Mouse (Mus musculus): ENCODE results near the gene Fam198a. TPM values are rescaled to one million over a fixed set of nuclear protein-coding genes. Genes with fewer than 3 reads are reported as not detected.

Gene Fam198a
- total and polyA plus RNA-seq, 2 experiments from 2014 or later, result 0.78 to 3.1 TPM

DNA sequence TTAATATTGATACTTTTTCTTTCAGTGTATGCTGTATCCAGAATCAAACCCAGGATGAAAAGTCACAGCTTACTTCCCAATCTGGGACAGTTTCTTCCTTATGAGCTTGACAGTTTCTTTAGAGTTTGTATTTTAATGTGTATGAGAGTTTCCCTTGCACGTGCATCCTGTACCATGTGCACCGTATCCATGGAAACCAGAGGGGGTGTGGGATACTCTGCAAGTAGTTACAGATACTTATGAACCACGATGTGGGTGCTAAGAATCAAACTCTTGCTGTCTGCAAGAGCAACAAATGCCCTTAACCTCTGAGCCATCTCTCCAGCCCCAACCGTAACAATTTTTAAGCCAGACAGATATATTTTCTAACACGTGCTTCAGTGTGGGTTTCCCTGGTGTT lies 40.3 kb downstream of the Fam198a start:
- Histone ChIP-seq H3K36me3 (replicated peaks; ENCODE audit: control insufficient read depth, insufficient read depth, low read length) (no peaks in the 10 kb centered on the region), H3K9me3 (replicated peaks; ENCODE audit: control insufficient read depth, low read length) (no peaks in the 10 kb centered on the region), H3K27me3 (ENCODE audit: control insufficient read depth, insufficient read depth, low read length) (no peaks in the 10 kb centered on the region), H3K4me1 (ENCODE audit: control insufficient read depth, insufficient read depth) (no peaks in the 10 kb centered on the region), H3K4me2 (ENCODE audit: low read depth, low read length) (no peak overlapping the region), H3K27ac (ENCODE audit: low read depth) (no peak overlapping the region), H3K9ac (replicated peaks; ENCODE audit: low read depth, low read length) (no peak overlapping the region), H3K4me3 (ENCODE audit: low read depth, low read length) (no peak overlapping the region)
- TF ChIP-seq EP300 (IDR thresholded peaks at IDR 0.05; ENCODE audit: low read depth), result no peak
- 72% methylated on average over 5 of the region's 5 CpGs for WGBS
- DNase-seq (ENCODE audit: low spot score) (no peak), ATAC-seq (ENCODE audit: insufficient read depth, low read depth) (no peak)

DNA sequence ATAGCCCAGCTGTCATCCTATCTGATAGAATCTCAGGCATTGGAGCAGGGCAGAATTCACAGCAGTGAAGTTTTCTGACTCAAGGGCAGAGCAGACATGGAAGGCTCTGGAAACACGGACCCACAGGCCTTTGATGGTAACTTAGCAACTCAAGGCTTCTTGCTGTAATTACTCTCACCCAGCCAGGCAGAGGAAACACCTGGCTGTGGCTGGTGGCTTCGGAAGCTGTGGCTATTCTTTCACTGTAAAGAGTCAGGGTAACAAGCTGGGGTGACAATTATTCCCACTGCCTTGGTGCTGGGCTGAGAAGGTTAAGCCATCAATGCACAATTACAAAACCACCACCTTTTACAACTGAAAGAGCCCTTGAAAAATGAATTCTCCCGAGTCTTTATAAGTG lies 42.3 kb downstream of the Fam198a start:
- WGBS, result 63% methylated on average over 3 of the region's 3 CpGs
- Histone ChIP-seq H3K4me1 (ENCODE audit: control insufficient read depth, insufficient read depth) (no peaks in the 10 kb centered on the region), H3K9ac (replicated peaks; ENCODE audit: low read depth, low read length) (no peak overlapping the region), H3K9me3 (replicated peaks; ENCODE audit: control insufficient read depth, low read length) (no peaks in the 10 kb centered on the region), H3K4me3 (ENCODE audit: low read depth, low read length) (no peak overlapping the region), H3K27me3 (ENCODE audit: control insufficient read depth, insufficient read depth, low read length) (no peaks in the 10 kb centered on the region), H3K36me3 (replicated peaks; ENCODE audit: control insufficient read depth, insufficient read depth, low read length) (no peaks in the 10 kb centered on the region), H3K27ac (ENCODE audit: low read depth) (no peak overlapping the region; the same call in 1 of the 2 replicates), H3K4me2 (ENCODE audit: low read depth, low read length) (no peak overlapping the region)
- ATAC-seq (ENCODE audit: insufficient read depth, low read depth), result no peak
- TF ChIP-seq CTCF (IDR thresholded peaks at IDR 0.05; ENCODE audit: low read depth), result no peak
- no peak for TF ChIP-seq EP300 (IDR thresholded peaks at IDR 0.05; ENCODE audit: low read depth)
- no peak for DNase-seq (ENCODE audit: low spot score)

DNA sequence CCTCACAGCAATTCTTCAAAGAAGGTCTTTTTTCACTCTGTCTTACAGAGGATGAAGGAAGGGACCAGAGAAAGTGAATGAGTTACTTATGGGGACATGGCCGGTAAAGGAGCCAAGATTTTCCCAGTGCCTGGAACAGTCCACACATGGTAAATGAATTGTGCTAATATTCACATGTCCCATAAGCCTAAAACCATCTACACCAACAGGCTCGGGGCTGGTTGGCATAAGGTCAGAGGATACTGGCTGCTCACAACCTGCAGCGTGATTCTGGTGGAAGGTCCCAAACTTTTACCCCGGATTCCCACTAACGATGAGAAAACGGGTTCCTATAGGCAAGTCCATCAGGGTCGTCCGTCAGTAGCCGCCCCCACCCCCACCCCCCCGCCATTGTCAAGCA lies 44.3 kb downstream of the Fam198a start:
- Histone ChIP-seq H3K4me1 (ENCODE audit: control insufficient read depth, insufficient read depth) (no peaks in the 10 kb centered on the region), H3K36me3 (replicated peaks; ENCODE audit: control insufficient read depth, insufficient read depth, low read length) (no peaks in the 10 kb centered on the region), H3K27ac (ENCODE audit: low read depth) (no peak overlapping the region), H3K9me3 (replicated peaks; ENCODE audit: control insufficient read depth, low read length) (no peaks in the 10 kb centered on the region), H3K4me3 (ENCODE audit: low read depth, low read length) (peak overlapping the region; percentile 76), H3K27me3 (ENCODE audit: control insufficient read depth, insufficient read depth, low read length) (no peaks in the 10 kb centered on the region), H3K9ac (replicated peaks; ENCODE audit: low read depth, low read length) (peak overlapping the region; percentile 77), H3K4me2 (ENCODE audit: low read depth, low read length) (peak overlapping the region; percentile 100)
- WGBS, result 18% methylated on average over 10 of the region's 10 CpGs
- ATAC-seq (ENCODE audit: insufficient read depth, low read depth), result no peak
- DNase-seq (ENCODE audit: low spot score), result no peak
- TF ChIP-seq CTCF (IDR thresholded peaks at IDR 0.05; ENCODE audit: low read depth) (no peak), EP300 (IDR thresholded peaks at IDR 0.05; ENCODE audit: low read depth) (no peak)

DNA sequence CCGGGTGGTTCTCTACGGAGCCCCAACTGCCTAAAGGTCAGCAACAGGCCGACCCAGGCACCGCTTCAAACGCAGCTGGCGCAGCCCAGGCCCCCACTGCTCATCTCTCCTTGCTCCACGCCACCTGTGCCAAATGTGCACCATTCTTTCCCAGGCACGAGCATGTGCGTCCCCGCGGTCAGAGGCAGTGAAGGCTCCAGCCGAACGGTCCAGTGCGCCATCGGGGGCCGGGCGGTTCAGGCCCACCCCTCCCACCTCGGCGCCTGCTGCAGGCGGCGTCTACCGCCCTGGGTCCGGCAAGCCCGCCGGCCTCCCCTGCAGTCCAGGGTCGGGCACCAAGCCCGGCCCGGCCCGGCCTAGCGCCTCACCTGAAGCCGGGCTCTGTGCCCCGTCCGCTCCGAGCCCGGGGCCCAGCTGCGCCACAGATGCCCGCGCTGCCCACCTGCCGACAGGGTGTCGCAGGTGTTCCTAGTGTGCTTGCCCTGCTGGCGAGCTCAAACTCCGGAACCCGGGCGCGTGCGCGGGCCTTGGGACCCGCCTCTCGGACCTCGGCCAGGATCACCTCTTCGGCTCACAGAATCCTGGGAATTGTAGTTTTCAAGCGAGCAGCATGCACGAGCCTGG lies 44.8 kb downstream of the Fam198a start:
- Histone ChIP-seq H3K27me3 (ENCODE audit: control insufficient read depth, insufficient read depth, low read length) (no peaks in the 10 kb centered on the region), H3K27ac (ENCODE audit: low read depth) (no peak overlapping the region), H3K9ac (replicated peaks; ENCODE audit: low read depth, low read length) (peak overlapping the region; percentile 77), H3K36me3 (replicated peaks; ENCODE audit: control insufficient read depth, insufficient read depth, low read length) (no peaks in the 10 kb centered on the region), H3K9me3 (replicated peaks; ENCODE audit: control insufficient read depth, low read length) (no peaks in the 10 kb centered on the region), H3K4me1 (ENCODE audit: control insufficient read depth, insufficient read depth) (no peaks in the 10 kb centered on the region), H3K4me2 (ENCODE audit: low read depth, low read length) (peak overlapping the region; percentile 100), H3K4me3 (ENCODE audit: low read depth, low read length) (peak overlapping the region; percentile 76)
- TF ChIP-seq EP300 (IDR thresholded peaks at IDR 0.05; ENCODE audit: low read depth), result no peak
- no peak for TF ChIP-seq CTCF (IDR thresholded peaks at IDR 0.05; ENCODE audit: low read depth)
- under 1% methylated on average over 53 of the region's 53 CpGs for WGBS
- peak; percentile 82 for ATAC-seq (ENCODE audit: insufficient read depth, low read depth)
- DNase-seq (ENCODE audit: low spot score), result peak; percentile 76

DNA sequence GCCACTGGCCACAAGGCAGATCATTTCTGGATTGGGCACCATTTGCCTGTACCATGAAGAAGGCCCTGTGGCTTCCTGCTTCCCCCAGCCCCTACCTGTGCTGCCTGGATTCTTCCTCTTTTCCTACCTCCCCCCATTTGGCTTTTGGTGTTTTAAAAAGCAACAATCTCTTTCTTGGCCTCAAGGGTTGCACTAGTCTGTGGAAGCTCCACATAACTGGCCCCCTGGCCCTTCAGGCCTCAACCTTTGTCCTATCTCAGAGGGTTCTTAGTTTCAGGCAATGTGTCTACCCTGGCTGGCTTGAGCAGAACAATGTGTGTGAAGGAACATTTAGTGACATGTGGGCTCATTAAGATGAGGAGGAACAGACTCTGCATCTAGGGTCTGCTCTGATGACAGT lies 46.2 kb downstream of the Fam198a start, which contains the start of gene Pomgnt2:
Pomgnt2 (minus strand) TSS at position 101 of the 400 bp plus-strand sequence.
- H3K9me3 ChIP-seq (replicated peaks; ENCODE audit: control insufficient read depth, low read length), result no peaks in the 10 kb centered on the region
- no peak within 1 kb of the TSS for H3K27ac ChIP-seq (ENCODE audit: low read depth)
- no peak within 1 kb of the TSS for H3K9ac ChIP-seq (replicated peaks; ENCODE audit: low read depth, low read length)
- H3K36me3 ChIP-seq (replicated peaks; ENCODE audit: control insufficient read depth, insufficient read depth, low read length), result no peaks in the 10 kb centered on the region
- peak within 1 kb of the TSS; percentile 100 for H3K4me2 ChIP-seq (ENCODE audit: low read depth, low read length)
- DNase-seq (ENCODE audit: low spot score), result no peak
- H3K4me1 ChIP-seq (ENCODE audit: control insufficient read depth, insufficient read depth), result no peaks in the 10 kb centered on the region
- H3K27me3 ChIP-seq (ENCODE audit: control insufficient read depth, insufficient read depth, low read length), result no peaks in the 10 kb centered on the region
- ATAC-seq (ENCODE audit: insufficient read depth, low read depth), result no peak
- TF ChIP-seq EP300 (IDR thresholded peaks at IDR 0.05; ENCODE audit: low read depth), result no peak
- TF ChIP-seq CTCF (IDR thresholded peaks at IDR 0.05; ENCODE audit: low read depth), result no peak
- peak within 1 kb of the TSS; percentile 76 for H3K4me3 ChIP-seq (ENCODE audit: low read depth, low read length)

DNA sequence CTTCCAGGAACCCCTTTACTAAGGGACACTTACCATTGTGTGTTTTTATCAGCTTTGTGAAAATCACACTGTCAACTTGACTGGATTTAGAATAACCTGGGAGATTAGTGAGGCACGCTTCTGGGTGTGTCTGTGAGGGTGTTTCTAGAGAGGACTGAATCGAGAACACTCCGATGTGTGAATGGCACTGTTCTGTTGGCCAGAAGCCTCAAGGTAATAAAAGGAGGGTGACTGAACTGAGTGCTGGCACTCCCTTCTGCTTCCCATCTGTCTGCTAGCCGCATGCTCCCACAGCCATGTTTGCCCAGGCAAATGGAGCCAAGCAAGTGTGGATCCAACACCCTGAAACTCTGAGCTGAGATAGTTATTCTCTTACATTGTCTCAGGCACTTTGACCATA lies 47.2 kb downstream of the Fam198a start:
- no peak overlapping the region for H3K4me3 ChIP-seq (ENCODE audit: low read depth, low read length)
- H3K4me2 ChIP-seq (ENCODE audit: low read depth, low read length), result no peak overlapping the region
- no peak overlapping the region for H3K9ac ChIP-seq (replicated peaks; ENCODE audit: low read depth, low read length)
- H3K4me1 ChIP-seq (ENCODE audit: control insufficient read depth, insufficient read depth), result no peaks in the 10 kb centered on the region
- no peak for DNase-seq (ENCODE audit: low spot score)
- no peaks in the 10 kb centered on the region for H3K36me3 ChIP-seq (replicated peaks; ENCODE audit: control insufficient read depth, insufficient read depth, low read length)
- no peaks in the 10 kb centered on the region for H3K9me3 ChIP-seq (replicated peaks; ENCODE audit: control insufficient read depth, low read length)
- no peak for TF ChIP-seq EP300 (IDR thresholded peaks at IDR 0.05; ENCODE audit: low read depth)
- no peak for TF ChIP-seq CTCF (IDR thresholded peaks at IDR 0.05; ENCODE audit: low read depth)
- ATAC-seq (ENCODE audit: insufficient read depth, low read depth), result no peak
- no peaks in the 10 kb centered on the region for H3K27me3 ChIP-seq (ENCODE audit: control insufficient read depth, insufficient read depth, low read length)
- H3K27ac ChIP-seq (ENCODE audit: low read depth), result no peak overlapping the region
- 77% methylated on average over 4 of the region's 4 CpGs for WGBS
